Mouse (Mus musculus) heart, embryonic 10.5 days (tissue): ENCODE measurements around the gene Akna. TPM values are rescaled to one million over a fixed set of nuclear protein-coding genes. Genes with fewer than 3 reads are reported as not detected.

Experiments
- DNase-seq: peaks from one replicate; pipeline ENCODE4 v3.0.0-alpha.2; 2017; ENCODE audit warnings: low spot score
- H3K27ac ChIP-seq: fragments of 300-500 bp; sonication (generic); 2 replicates; pipeline ENCODE4 v1.5.1; 2016; ENCODE audit warnings: mild to moderate bottlenecking
- H3K27me3 ChIP-seq: fragments of 300-500 bp; sonication (generic); 2 replicates; pipeline ENCODE4 v1.6.1; 2016; ENCODE audit warnings: mild to moderate bottlenecking; ENCODE audit not compliant: poor library complexity, insufficient read depth, severe bottlenecking
- H3K36me3 ChIP-seq: fragments of 300-500 bp; sonication (generic); 2 replicates; pipeline ENCODE4 v1.6.1; 2016; ENCODE audit warnings: mild to moderate bottlenecking, moderate library complexity
- H3K4me1 ChIP-seq: fragments of 300-500 bp; sonication (generic); 2 replicates; pipeline ENCODE4 v1.6.1; 2016; ENCODE audit warnings: mild to moderate bottlenecking
- H3K4me3 ChIP-seq: fragments of 300-500 bp; sonication (generic); 2 replicates; pipeline ENCODE4 v1.5.1; 2016; ENCODE audit warnings: mild to moderate bottlenecking, moderate library complexity
- H3K9me3 ChIP-seq: fragments of 300-500 bp; sonication (generic); 2 replicates; pipeline ENCODE4 v1.6.1; 2016; ENCODE audit warnings: mild to moderate bottlenecking, moderate library complexity
- WGBS: fragments of 180-500 bp; shearing (Covaris S2); methylation state at CpG from one replicate; pipeline ENCODE4 v1.1.7; 2016; 5-methylcytosine and 5-hydroxymethylcytosine counted together
- polyA plus RNA-seq: library from polyadenylated mRNA; unstranded; fragments of >200 nt; fragmentation: Nextera tagmentation; extraction: Ambion mirVana; gene quantifications from 2 replicates; pipeline ENCODE4 v1.2.1, GENCODE M21; 2016

The Akna gene
- polyA plus RNA-seq, 1 experiment from 2014 or later, result 9.0 TPM

- Histone ChIP-seq H3K9me3 (no peaks in the 10 kb centered on the region), H3K4me3 (no peak overlapping the region), H3K27ac (no peak overlapping the region), H3K4me1 (0 out of 2 replicates have a peak, but pooled peaks cover 3% of the 10 kb centered on the region), H3K27me3 (peaks cover 7% of the 10 kb centered on the region; the same call in 1 of the 2 replicates), H3K36me3 (peaks cover 41% of the 10 kb centered on the region)
- 36% methylated on average over 7 of the region's 7 CpGs for WGBS
- no peak for DNase-seq
Observed at GRCm38 (mm10) chr4:63370897-63371296, 32.3 kb downstream of the Akna start.

- peaks cover 7% of the 10 kb centered on the region; the same call in 1 of the 2 replicates for H3K27me3 ChIP-seq
- peak; percentile 87 for DNase-seq
- no peaks in the 10 kb centered on the region for H3K9me3 ChIP-seq
- no peak overlapping the region for H3K27ac ChIP-seq
- no peak overlapping the region for H3K4me3 ChIP-seq
- H3K36me3 ChIP-seq, result peaks cover 34% of the 10 kb centered on the region
- no peaks in the 10 kb centered on the region for H3K4me1 ChIP-seq
- WGBS, result 12% methylated on average over 4 of the region's 4 CpGs
Observed at GRCm38 (mm10) chr4:63368577-63368976, 34.6 kb downstream of the Akna start.

GRCm38 (mm10) chr4:63362150-63362549 lies 41.0 kb downstream of the Akna start, which contains the start of gene Orm2:
Orm2 (plus strand) TSS chr4:63362449.
- H3K4me3 ChIP-seq, result no peak within 1 kb of the TSS
- H3K27me3 ChIP-seq, result no peaks in the 10 kb centered on the region
- no peaks in the 10 kb centered on the region for H3K4me1 ChIP-seq
- no peak for DNase-seq
- H3K9me3 ChIP-seq, result no peaks in the 10 kb centered on the region
- H3K36me3 ChIP-seq, result no peaks in the 10 kb centered on the region
- 86% methylated on average over 5 of the region's 5 CpGs for whole genome bisulfite sequencing
- no peak within 1 kb of the TSS for H3K27ac ChIP-seq

GRCm38 (mm10) chr4:63359861-63360260 lies 43.3 kb downstream of the Akna start:
- no peak overlapping the region for H3K4me3 ChIP-seq
- no peak for DNase-seq
- H3K27me3 ChIP-seq, result no peaks in the 10 kb centered on the region
- H3K27ac ChIP-seq, result no peak overlapping the region
- 70% methylated on average over 6 of the region's 6 CpGs for WGBS
- no peaks in the 10 kb centered on the region for H3K36me3 ChIP-seq
- H3K4me1 ChIP-seq, result 0 out of 2 replicates have a peak, but pooled peaks cover 4% of the 10 kb centered on the region
- no peaks in the 10 kb centered on the region for H3K9me3 ChIP-seq

- no peak for DNase-seq
Observed at GRCm38 (mm10) chr4:63356981-63357570, 46.1 kb downstream of the Akna start.

GRCm38 (mm10) chr4:63355877-63356665 lies 47.1 kb downstream of the Akna start, which contains the start of gene Orm3:
Orm3 (plus strand) TSS chr4:63356162.
- DNase-seq, result no peak
- Histone ChIP-seq H3K4me3 (no peak within 1 kb of the TSS), H3K27me3 (no peaks in the 10 kb centered on the region), H3K9me3 (no peaks in the 10 kb centered on the region), H3K27ac (no peak within 1 kb of the TSS), H3K4me1 (0 out of 2 replicates have a peak, but pooled peaks cover 4% of the 10 kb centered on the region), H3K36me3 (no peaks in the 10 kb centered on the region)
- WGBS, result 75% methylated on average over 4 of the region's 4 CpGs

More at GRCm38 (mm10) chr4:63356981-63357570, 46.1 kb downstream of the Akna start:
- no peaks in the 10 kb centered on the region for H3K27me3 ChIP-seq
- H3K36me3 ChIP-seq, result no peaks in the 10 kb centered on the region
- H3K27ac ChIP-seq, result no peak overlapping the region
- H3K4me3 ChIP-seq, result no peak overlapping the region
- WGBS, result 65% methylated on average over 2 of the region's 2 CpGs
- H3K9me3 ChIP-seq, result no peaks in the 10 kb centered on the region
- 0 out of 2 replicates have a peak, but pooled peaks cover 4% of the 10 kb centered on the region for H3K4me1 ChIP-seq

GRCm38 (mm10) chr4:63348524-63348923 lies 54.6 kb downstream of the Akna start:
- H3K27ac ChIP-seq, result no peak overlapping the region
- H3K4me3 ChIP-seq, result no peak overlapping the region
- H3K36me3 ChIP-seq, result no peaks in the 10 kb centered on the region
- 73% methylated on average over 6 of the region's 6 CpGs for WGBS
- H3K4me1 ChIP-seq, result no peaks in the 10 kb centered on the region
- no peaks in the 10 kb centered on the region; the same call in 1 of the 2 replicates for H3K27me3 ChIP-seq
- DNase-seq, result no peak
- no peaks in the 10 kb centered on the region for H3K9me3 ChIP-seq

- H3K27ac ChIP-seq, result no peak overlapping the region
- WGBS, result 81% methylated on average over 4 of the region's 4 CpGs
Observed at GRCm38 (mm10) chr4:63346659-63347058, 56.5 kb downstream of the Akna start.

GRCm38 (mm10) chr4:63345261-63345660 lies 57.9 kb downstream of the Akna start:
- Histone ChIP-seq H3K9me3 (no peaks in the 10 kb centered on the region), H3K27ac (no peak overlapping the region), H3K27me3 (no peaks in the 10 kb centered on the region), H3K36me3 (no peaks in the 10 kb centered on the region), H3K4me1 (no peaks in the 10 kb centered on the region), H3K4me3 (no peak overlapping the region)
- DNase-seq, result no peak

More at GRCm38 (mm10) chr4:63346659-63347058, 56.5 kb downstream of the Akna start:
- H3K36me3 ChIP-seq, result no peaks in the 10 kb centered on the region
- H3K4me3 ChIP-seq, result no peak overlapping the region
- no peak for DNase-seq
- no peaks in the 10 kb centered on the region for H3K4me1 ChIP-seq
- no peaks in the 10 kb centered on the region; the same call in 1 of the 2 replicates for H3K27me3 ChIP-seq
- no peaks in the 10 kb centered on the region for H3K9me3 ChIP-seq

GRCm38 (mm10) chr4:63344295-63344694 lies 58.9 kb downstream of the Akna start, which contains the start of gene Orm1:
Orm1 (plus strand) TSS chr4:63344560.
- 84% methylated on average over 8 of the region's 8 CpGs for WGBS
- H3K4me1 ChIP-seq, result no peaks in the 10 kb centered on the region
- no peak within 1 kb of the TSS for H3K4me3 ChIP-seq

GRCm38 (mm10) chr4:63343608-63344007 lies 59.5 kb downstream of the Akna start:
- WGBS, result 67% methylated on average over 3 of the region's 3 CpGs

More at GRCm38 (mm10) chr4:63344295-63344694, 58.9 kb downstream of the Akna start, which contains the start of gene Orm1:
- Histone ChIP-seq H3K27ac (no peak within 1 kb of the TSS), H3K36me3 (no peaks in the 10 kb centered on the region), H3K27me3 (no peaks in the 10 kb centered on the region), H3K9me3 (no peaks in the 10 kb centered on the region)
- no peak for DNase-seq

GRCm38 (mm10) chr4:63342491-63342890 lies 60.7 kb downstream of the Akna start:
- DNase-seq, result no peak
- Histone ChIP-seq H3K36me3 (no peaks in the 10 kb centered on the region), H3K4me3 (no peak overlapping the region), H3K4me1 (no peaks in the 10 kb centered on the region), H3K27me3 (no peaks in the 10 kb centered on the region), H3K27ac (no peak overlapping the region), H3K9me3 (no peaks in the 10 kb centered on the region)
- WGBS, result 65% methylated on average over 4 of the region's 4 CpGs

More at GRCm38 (mm10) chr4:63343608-63344007, 59.5 kb downstream of the Akna start:
- H3K36me3 ChIP-seq, result no peaks in the 10 kb centered on the region
- H3K27ac ChIP-seq, result no peak overlapping the region
- no peaks in the 10 kb centered on the region for H3K9me3 ChIP-seq
- no peak overlapping the region for H3K4me3 ChIP-seq
- no peaks in the 10 kb centered on the region for H3K27me3 ChIP-seq
- no peaks in the 10 kb centered on the region for H3K4me1 ChIP-seq
- DNase-seq, result no peak
